Mouse (Mus musculus): ENCODE data around the gene Ambra1. TPM values are rescaled to one million over a fixed set of nuclear protein-coding genes. Genes with fewer than 3 reads are reported as not detected.

Gene Ambra1
- polyA plus RNA-seq, 1 experiment from 2014 or later, result 20.1 TPM

- Histone ChIP-seq H3K27me3 (ENCODE audit: control insufficient read depth, insufficient read depth, low read length) (no peaks in the 10 kb centered on the region), H3K9ac (ENCODE audit: low read length) (no peak overlapping the region), H3K4me3 (ENCODE audit: low read depth, low read length) (no peak overlapping the region), H3K36me3 (ENCODE audit: control insufficient read depth, insufficient read depth, low read length) (no peaks in the 10 kb centered on the region), H3K9me3 (ENCODE audit: control insufficient read depth, low read length) (no peaks in the 10 kb centered on the region), H3K27ac (ENCODE audit: low read depth, low read length) (no peak overlapping the region), H3K4me1 (replicated peaks; ENCODE audit: control insufficient read depth, insufficient read depth, low read length) (no peaks in the 10 kb centered on the region), H3K4me2 (ENCODE audit: low read depth, low read length, severe bottlenecking) (no peak overlapping the region)
- ATAC-seq (replicated peaks; ENCODE audit: low FRiP score) (no peak), DNase-seq (ENCODE audit: low spot score) (no peak)
These were observed 102.3 kb downstream of the Ambra1 start for GRCm38 (mm10) chr2:91832227-91832626.

GRCm38 (mm10) chr2:91834272-91834671 lies 104.3 kb downstream of the Ambra1 start:
- H3K4me2 ChIP-seq (ENCODE audit: low read depth, low read length, severe bottlenecking), result no peak overlapping the region
- H3K9ac ChIP-seq (ENCODE audit: low read length), result no peak overlapping the region
- H3K36me3 ChIP-seq (ENCODE audit: control insufficient read depth, insufficient read depth, low read length), result no peaks in the 10 kb centered on the region
- DNase-seq (ENCODE audit: low spot score) (no peak), ATAC-seq (replicated peaks; ENCODE audit: low FRiP score) (no peak)
- H3K27me3 ChIP-seq (ENCODE audit: control insufficient read depth, insufficient read depth, low read length), result no peaks in the 10 kb centered on the region
- H3K4me1 ChIP-seq (replicated peaks; ENCODE audit: control insufficient read depth, insufficient read depth, low read length), result no peaks in the 10 kb centered on the region
- no peak overlapping the region for H3K27ac ChIP-seq (ENCODE audit: low read depth, low read length)
- no peak overlapping the region for H3K4me3 ChIP-seq (ENCODE audit: low read depth, low read length)
- WGBS, result 93% methylated on average over 1 of the region's 1 CpGs
- H3K9me3 ChIP-seq (ENCODE audit: control insufficient read depth, low read length), result no peaks in the 10 kb centered on the region

- WGBS, result 91% methylated on average over 1 of the region's 1 CpGs
- DNase-seq (ENCODE audit: low spot score) (no peak), ATAC-seq (replicated peaks; ENCODE audit: low FRiP score) (no peak)
These were observed 105.1 kb downstream of the Ambra1 start for GRCm38 (mm10) chr2:91835031-91835430.

GRCm38 (mm10) chr2:91835631-91836030 lies 105.7 kb downstream of the Ambra1 start:
- H3K4me3 ChIP-seq (ENCODE audit: low read depth, low read length), result no peak overlapping the region
- DNase-seq (ENCODE audit: low spot score), result no peak
- no peak overlapping the region for H3K9ac ChIP-seq (ENCODE audit: low read length)
- no peak for ATAC-seq (replicated peaks; ENCODE audit: low FRiP score)
- H3K4me1 ChIP-seq (replicated peaks; ENCODE audit: control insufficient read depth, insufficient read depth, low read length), result no peaks in the 10 kb centered on the region
- no peaks in the 10 kb centered on the region for H3K27me3 ChIP-seq (ENCODE audit: control insufficient read depth, insufficient read depth, low read length)
- no peak overlapping the region for H3K4me2 ChIP-seq (ENCODE audit: low read depth, low read length, severe bottlenecking)
- no peaks in the 10 kb centered on the region for H3K36me3 ChIP-seq (ENCODE audit: control insufficient read depth, insufficient read depth, low read length)
- H3K27ac ChIP-seq (ENCODE audit: low read depth, low read length), result no peak overlapping the region
- 93% methylated on average over 3 of the region's 3 CpGs for WGBS
- no peaks in the 10 kb centered on the region for H3K9me3 ChIP-seq (ENCODE audit: control insufficient read depth, low read length)

More at GRCm38 (mm10) chr2:91835031-91835430, 105.1 kb downstream of the Ambra1 start:
- H3K4me1 ChIP-seq (replicated peaks; ENCODE audit: control insufficient read depth, insufficient read depth, low read length), result no peaks in the 10 kb centered on the region
- no peak overlapping the region for H3K4me3 ChIP-seq (ENCODE audit: low read depth, low read length)
- no peak overlapping the region for H3K4me2 ChIP-seq (ENCODE audit: low read depth, low read length, severe bottlenecking)
- H3K9ac ChIP-seq (ENCODE audit: low read length), result no peak overlapping the region
- H3K36me3 ChIP-seq (ENCODE audit: control insufficient read depth, insufficient read depth, low read length), result no peaks in the 10 kb centered on the region
- no peaks in the 10 kb centered on the region for H3K27me3 ChIP-seq (ENCODE audit: control insufficient read depth, insufficient read depth, low read length)
- H3K9me3 ChIP-seq (ENCODE audit: control insufficient read depth, low read length), result no peaks in the 10 kb centered on the region
- H3K27ac ChIP-seq (ENCODE audit: low read depth, low read length), result no peak overlapping the region

- H3K4me2 ChIP-seq (ENCODE audit: low read depth, low read length, severe bottlenecking), result no peak overlapping the region
- WGBS, result 60% methylated on average over 1 of the region's 1 CpGs
- no peak for ATAC-seq (replicated peaks; ENCODE audit: low FRiP score)
These were observed 114.2 kb downstream of the Ambra1 start for GRCm38 (mm10) chr2:91844085-91844484.

GRCm38 (mm10) chr2:91852446-91853191 lies 122.7 kb downstream of the Ambra1 start:
- Histone ChIP-seq H3K27ac (ENCODE audit: low read depth, low read length) (no peak overlapping the region), H3K27me3 (ENCODE audit: control insufficient read depth, insufficient read depth, low read length) (no peaks in the 10 kb centered on the region), H3K4me2 (ENCODE audit: low read depth, low read length, severe bottlenecking) (no peak overlapping the region), H3K36me3 (ENCODE audit: control insufficient read depth, insufficient read depth, low read length) (no peaks in the 10 kb centered on the region), H3K4me1 (replicated peaks; ENCODE audit: control insufficient read depth, insufficient read depth, low read length) (no peaks in the 10 kb centered on the region; the same call in 1 of the 2 replicates), H3K9ac (ENCODE audit: low read length) (no peak overlapping the region), H3K4me3 (ENCODE audit: low read depth, low read length) (no peak overlapping the region), H3K9me3 (ENCODE audit: control insufficient read depth, low read length) (no peaks in the 10 kb centered on the region)
- WGBS, result 10% methylated on average over 2 of the region's 2 CpGs
- DNase-seq (ENCODE audit: low spot score), result no peak
- no peak for ATAC-seq (replicated peaks; ENCODE audit: low FRiP score)

More at GRCm38 (mm10) chr2:91844085-91844484, 114.2 kb downstream of the Ambra1 start:
- Histone ChIP-seq H3K9me3 (ENCODE audit: control insufficient read depth, low read length) (no peaks in the 10 kb centered on the region), H3K4me1 (replicated peaks; ENCODE audit: control insufficient read depth, insufficient read depth, low read length) (no peaks in the 10 kb centered on the region), H3K36me3 (ENCODE audit: control insufficient read depth, insufficient read depth, low read length) (no peaks in the 10 kb centered on the region), H3K27me3 (ENCODE audit: control insufficient read depth, insufficient read depth, low read length) (no peaks in the 10 kb centered on the region), H3K27ac (ENCODE audit: low read depth, low read length) (no peak overlapping the region), H3K9ac (ENCODE audit: low read length) (no peak overlapping the region), H3K4me3 (ENCODE audit: low read depth, low read length) (no peak overlapping the region)
- no peak for DNase-seq (ENCODE audit: low spot score)

- DNase-seq (ENCODE audit: low spot score) (no peak), ATAC-seq (replicated peaks; ENCODE audit: low FRiP score) (no peak)
- peaks cover 2% of the 10 kb centered on the region; the same call in 1 of the 2 replicates for H3K4me1 ChIP-seq (replicated peaks; ENCODE audit: control insufficient read depth, insufficient read depth, low read length)
- H3K27ac ChIP-seq (ENCODE audit: low read depth, low read length), result no peak overlapping the region
- H3K9ac ChIP-seq (ENCODE audit: low read length), result no peak overlapping the region
- H3K4me2 ChIP-seq (ENCODE audit: low read depth, low read length, severe bottlenecking), result no peak overlapping the region
- H3K9me3 ChIP-seq (ENCODE audit: control insufficient read depth, low read length), result no peaks in the 10 kb centered on the region
- no peaks in the 10 kb centered on the region for H3K36me3 ChIP-seq (ENCODE audit: control insufficient read depth, insufficient read depth, low read length)
- 82% methylated on average over 6 of the region's 6 CpGs for WGBS
- H3K27me3 ChIP-seq (ENCODE audit: control insufficient read depth, insufficient read depth, low read length), result no peaks in the 10 kb centered on the region
- H3K4me3 ChIP-seq (ENCODE audit: low read depth, low read length), result no peak overlapping the region
These were observed 124.6 kb downstream of the Ambra1 start for GRCm38 (mm10) chr2:91854575-91854974.

GRCm38 (mm10) chr2:91856958-91857357 lies 127.0 kb downstream of the Ambra1 start:
- 75% methylated on average over 3 of the region's 3 CpGs for WGBS
- Histone ChIP-seq H3K9ac (ENCODE audit: low read length) (no peak overlapping the region), H3K4me1 (replicated peaks; ENCODE audit: control insufficient read depth, insufficient read depth, low read length) (peaks cover 2% of the 10 kb centered on the region; the same call in 1 of the 2 replicates), H3K9me3 (ENCODE audit: control insufficient read depth, low read length) (no peaks in the 10 kb centered on the region), H3K36me3 (ENCODE audit: control insufficient read depth, insufficient read depth, low read length) (no peaks in the 10 kb centered on the region), H3K27ac (ENCODE audit: low read depth, low read length) (no peak overlapping the region), H3K27me3 (ENCODE audit: control insufficient read depth, insufficient read depth, low read length) (no peaks in the 10 kb centered on the region), H3K4me2 (ENCODE audit: low read depth, low read length, severe bottlenecking) (no peak overlapping the region), H3K4me3 (ENCODE audit: low read depth, low read length) (no peak overlapping the region)
- DNase-seq (ENCODE audit: low spot score), result no peak
- no peak for ATAC-seq (replicated peaks; ENCODE audit: low FRiP score)

- Histone ChIP-seq H3K27me3 (ENCODE audit: control insufficient read depth, insufficient read depth, low read length) (no peaks in the 10 kb centered on the region), H3K9me3 (ENCODE audit: control insufficient read depth, low read length) (no peaks in the 10 kb centered on the region), H3K36me3 (ENCODE audit: control insufficient read depth, insufficient read depth, low read length) (no peaks in the 10 kb centered on the region), H3K9ac (ENCODE audit: low read length) (no peak overlapping the region), H3K4me1 (replicated peaks; ENCODE audit: control insufficient read depth, insufficient read depth, low read length) (0 out of 2 replicates have a peak, but pooled peaks cover 2% of the 10 kb centered on the region), H3K4me3 (ENCODE audit: low read depth, low read length) (no peak overlapping the region), H3K4me2 (ENCODE audit: low read depth, low read length, severe bottlenecking) (no peak overlapping the region), H3K27ac (ENCODE audit: low read depth, low read length) (no peak overlapping the region)
- ATAC-seq (replicated peaks; ENCODE audit: low FRiP score) (no peak), DNase-seq (ENCODE audit: low spot score) (no peak)
- 71% methylated on average over 4 of the region's 4 CpGs for WGBS
These were observed 129.5 kb downstream of the Ambra1 start for GRCm38 (mm10) chr2:91859423-91859822.
